Mouse (Mus musculus) forebrain, embryonic 15.5 days (tissue): ENCODE measurements around the gene Dapk3. TPM values are rescaled to one million over a fixed set of nuclear protein-coding genes. Genes with fewer than 3 reads are reported as not detected.
"Not testable (repeated sequence)": the region's sequence is repeated elsewhere in the genome, so short reads cannot be mapped to it uniquely, and the experiment has no call there.

ENCODE experiments used
- ATAC-seq: fragments of 200-750 bp; cut with Nextera tagmentation; replicated peaks from 2 replicates; pipeline ENCODE4 v1.8.0; 2017; ENCODE audit warnings: mild to moderate bottlenecking, moderate TSS enrichment, moderate library complexity
- H3K27ac ChIP-seq: fragments of 300-500 bp; sonication (generic); replicated peaks from 2 replicates; pipeline ENCODE4 v1.5.1; 2015; ENCODE audit warnings: mild to moderate bottlenecking, inconsistent platforms
- H3K27me3 ChIP-seq: fragments of 300-500 bp; sonication (generic); 2 replicates; pipeline ENCODE4 v1.6.1; 2015; ENCODE audit warnings: inconsistent platforms
- H3K36me3 ChIP-seq: fragments of 300-500 bp; sonication (generic); 2 replicates; pipeline ENCODE4 v1.6.1; 2015; ENCODE audit warnings: mild to moderate bottlenecking, inconsistent platforms
- H3K4me1 ChIP-seq: fragments of 300-500 bp; sonication (generic); 2 replicates; pipeline ENCODE4 v1.6.1; 2015; ENCODE audit warnings: inconsistent platforms
- H3K4me2 ChIP-seq: fragments of 300-500 bp; sonication (generic); replicated peaks from 2 replicates; pipeline ENCODE4 v1.6.1; 2015; ENCODE audit warnings: mild to moderate bottlenecking, inconsistent platforms
- H3K4me3 ChIP-seq: fragments of 300-500 bp; sonication (generic); 2 replicates; pipeline ENCODE4 v1.5.1; 2015; ENCODE audit warnings: mild to moderate bottlenecking, inconsistent platforms
- H3K9ac ChIP-seq: fragments of 300-500 bp; sonication (generic); replicated peaks from 2 replicates; pipeline ENCODE4 v1.6.1; 2015; ENCODE audit warnings: mild to moderate bottlenecking, inconsistent platforms
- H3K9me3 ChIP-seq: fragments of 300-500 bp; sonication (generic); 2 replicates; pipeline ENCODE4 v1.6.1; 2016; ENCODE audit warnings: inconsistent platforms
- WGBS: fragments of 180-500 bp; shearing (Covaris S2); methylation state at CpG from one replicate; pipeline ENCODE4 v1.1.7; 2015; ENCODE audit warnings: mixed read lengths; 5-methylcytosine and 5-hydroxymethylcytosine counted together
- polyA plus RNA-seq: library from polyadenylated mRNA; unstranded; fragments of >200 nt; fragmentation: Nextera tagmentation; extraction: Ambion mirVana; gene quantifications from 2 replicates; pipeline ENCODE4 v1.2.1, GENCODE M21; 2015

Gene Dapk3
- polyA plus RNA-seq, 1 experiment from 2014 or later, result 56.8 TPM

DNA sequence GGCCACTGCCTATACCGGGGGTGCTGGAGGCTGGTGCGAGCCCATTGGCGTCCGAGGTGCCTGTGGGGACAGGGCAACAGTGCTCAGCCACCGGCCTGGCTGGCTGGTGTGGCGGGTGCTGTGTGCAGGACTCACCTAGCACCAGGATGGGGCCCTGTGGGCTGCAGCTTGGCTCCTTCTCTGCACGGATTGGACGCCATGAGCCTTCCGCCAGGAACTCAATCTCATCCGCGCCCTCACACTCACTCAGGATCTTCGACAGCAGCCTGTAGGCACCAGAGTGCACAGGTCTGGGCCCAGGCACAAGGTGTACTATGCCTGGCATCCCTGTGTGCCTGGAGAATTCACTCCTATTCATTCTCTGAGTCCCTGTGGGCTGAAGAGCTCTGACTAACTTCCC is 28.5 kb upstream of the Dapk3 start:
- 93% methylated on average over 12 of the region's 12 CpGs for WGBS
- Histone ChIP-seq H3K27ac (no peak overlapping the region), H3K36me3 (peaks cover 67% of the 10 kb centered on the region), H3K9me3 (no peaks in the 10 kb centered on the region), H3K4me1 (no peaks in the 10 kb centered on the region), H3K4me2 (no peak overlapping the region), H3K27me3 (no peaks in the 10 kb centered on the region), H3K9ac (no peak overlapping the region), H3K4me3 (no peak overlapping the region)
- no peak for ATAC-seq

DNA sequence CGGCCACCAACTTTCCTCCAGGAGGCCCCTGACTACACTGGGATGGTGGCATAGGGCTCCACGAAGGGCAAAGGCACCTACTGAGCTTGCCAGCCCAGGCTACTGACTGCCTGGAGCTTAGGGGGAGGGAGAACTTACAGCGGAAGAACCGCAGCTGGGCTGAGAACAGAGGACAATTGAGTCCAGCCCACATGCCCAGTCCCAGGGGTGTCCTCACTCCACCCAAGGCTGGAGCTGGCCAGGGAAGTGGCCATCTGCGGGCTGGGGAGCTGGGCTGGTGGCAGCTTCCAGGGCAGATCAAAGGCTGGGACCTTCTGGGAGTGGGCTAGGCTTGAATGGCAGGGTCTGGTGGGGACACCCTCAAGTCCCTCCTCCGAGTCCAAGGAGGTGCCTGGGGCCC is 28.1 kb upstream of the Dapk3 start:
- no peak overlapping the region for H3K27ac ChIP-seq
- H3K36me3 ChIP-seq, result peaks cover 62% of the 10 kb centered on the region
- no peaks in the 10 kb centered on the region for H3K27me3 ChIP-seq
- H3K9me3 ChIP-seq, result no peaks in the 10 kb centered on the region
- 87% methylated on average over 6 of the region's 6 CpGs for WGBS
- H3K9ac ChIP-seq, result no peak overlapping the region
- H3K4me1 ChIP-seq, result no peaks in the 10 kb centered on the region
- no peak overlapping the region for H3K4me3 ChIP-seq
- H3K4me2 ChIP-seq, result no peak overlapping the region
- ATAC-seq, result no peak

DNA sequence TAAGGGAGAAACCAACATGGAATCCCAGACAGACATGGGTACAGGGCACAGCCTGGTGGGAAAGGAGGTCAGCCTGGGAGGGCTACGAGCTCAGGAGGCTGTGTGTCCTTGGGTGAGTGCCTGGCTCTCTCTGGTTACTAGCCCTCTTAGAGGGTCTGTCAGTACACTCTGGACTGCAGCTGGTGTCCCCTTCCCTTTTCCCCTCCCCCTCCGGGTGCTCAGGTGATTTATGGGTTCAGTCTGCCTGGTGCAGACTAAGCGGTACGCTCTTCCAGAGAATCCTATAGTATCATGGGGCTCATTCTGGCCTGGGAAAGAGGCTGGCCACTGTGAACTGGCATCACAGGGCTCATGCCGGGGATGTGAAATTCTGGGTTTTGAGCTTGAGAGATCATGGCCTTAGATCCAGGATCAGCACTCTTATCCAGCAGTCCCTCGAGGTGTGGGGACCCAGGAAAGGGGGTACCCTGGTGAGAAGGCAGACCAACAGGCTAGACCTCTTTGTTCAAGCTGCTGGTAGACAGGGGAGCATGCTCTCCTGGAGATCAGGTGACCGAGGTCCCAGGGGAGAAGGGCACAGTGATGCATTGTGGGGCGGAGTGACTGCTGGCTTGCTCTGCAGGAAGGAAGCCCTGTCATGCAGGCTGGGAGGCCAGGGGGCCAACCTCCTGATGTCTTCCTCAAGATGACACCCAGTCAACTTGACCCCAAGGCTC is 21.0 kb upstream of the Dapk3 start:
- Histone ChIP-seq H3K4me3 (no peak overlapping the region), H3K27me3 (no peaks in the 10 kb centered on the region), H3K9ac (no peak overlapping the region), H3K4me2 (no peak overlapping the region), H3K9me3 (no peaks in the 10 kb centered on the region), H3K36me3 (peaks cover 50% of the 10 kb centered on the region), H3K4me1 (peaks cover 15% of the 10 kb centered on the region), H3K27ac (no peak overlapping the region)
- ATAC-seq, result no peak
- 86% methylated on average over 8 of the region's 8 CpGs for WGBS

DNA sequence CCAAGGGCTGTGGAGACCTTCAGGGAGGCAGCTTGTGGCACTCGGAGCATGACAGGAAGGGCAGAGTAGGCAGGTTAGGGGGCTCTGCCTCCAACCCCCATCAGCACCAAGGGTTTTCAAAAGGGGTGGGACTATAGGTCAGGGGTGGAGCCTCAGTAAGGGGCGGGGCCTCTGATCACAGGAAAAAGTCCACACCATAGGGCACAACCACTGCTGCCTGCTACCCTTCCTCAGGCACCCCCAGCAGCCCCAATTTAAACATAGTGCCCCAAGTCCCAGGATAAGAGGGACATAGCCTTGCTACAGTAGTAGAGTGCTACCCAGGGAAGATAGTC is 20.5 kb upstream of the Dapk3 start:
- 81% methylated on average over 2 of the region's 2 CpGs for WGBS
- H3K27ac ChIP-seq, result no peak overlapping the region
- H3K27me3 ChIP-seq, result no peaks in the 10 kb centered on the region
- H3K36me3 ChIP-seq, result peaks cover 45% of the 10 kb centered on the region
- no peak overlapping the region for H3K4me3 ChIP-seq
- no peaks in the 10 kb centered on the region for H3K9me3 ChIP-seq
- no peak overlapping the region for H3K9ac ChIP-seq
- no peak overlapping the region for H3K4me2 ChIP-seq
- H3K4me1 ChIP-seq, result peaks cover 19% of the 10 kb centered on the region
- ATAC-seq, result no peak

DNA sequence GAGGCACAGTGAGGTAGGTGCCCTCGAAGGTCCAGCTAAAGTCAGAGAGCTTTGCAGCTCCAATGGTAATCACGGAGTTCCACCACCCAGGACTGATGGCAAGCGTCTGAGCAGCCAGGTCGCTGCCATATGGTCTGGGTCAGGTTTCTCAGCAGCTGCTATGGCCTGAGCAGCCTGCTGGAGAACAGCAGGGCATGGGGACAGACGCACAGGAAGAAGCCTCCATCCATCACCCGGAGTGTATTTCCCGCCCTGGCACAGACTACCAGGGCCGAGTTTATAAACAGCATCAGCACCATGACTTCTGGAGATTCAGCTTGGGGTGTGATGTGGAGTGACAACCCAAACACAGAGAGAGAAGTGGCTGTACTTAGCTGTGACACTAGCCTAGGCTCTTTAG is 17.7 kb upstream of the Dapk3 start:
- H3K4me1 ChIP-seq, result peaks cover 34% of the 10 kb centered on the region
- no peak overlapping the region for H3K9ac ChIP-seq
- no peak for ATAC-seq
- no peak overlapping the region for H3K27ac ChIP-seq
- H3K4me2 ChIP-seq, result no peak overlapping the region
- 90% methylated on average over 8 of the region's 8 CpGs for WGBS
- no peaks in the 10 kb centered on the region for H3K9me3 ChIP-seq
- peaks cover 30% of the 10 kb centered on the region for H3K36me3 ChIP-seq
- H3K4me3 ChIP-seq, result no peak overlapping the region
- no peaks in the 10 kb centered on the region for H3K27me3 ChIP-seq

DNA sequence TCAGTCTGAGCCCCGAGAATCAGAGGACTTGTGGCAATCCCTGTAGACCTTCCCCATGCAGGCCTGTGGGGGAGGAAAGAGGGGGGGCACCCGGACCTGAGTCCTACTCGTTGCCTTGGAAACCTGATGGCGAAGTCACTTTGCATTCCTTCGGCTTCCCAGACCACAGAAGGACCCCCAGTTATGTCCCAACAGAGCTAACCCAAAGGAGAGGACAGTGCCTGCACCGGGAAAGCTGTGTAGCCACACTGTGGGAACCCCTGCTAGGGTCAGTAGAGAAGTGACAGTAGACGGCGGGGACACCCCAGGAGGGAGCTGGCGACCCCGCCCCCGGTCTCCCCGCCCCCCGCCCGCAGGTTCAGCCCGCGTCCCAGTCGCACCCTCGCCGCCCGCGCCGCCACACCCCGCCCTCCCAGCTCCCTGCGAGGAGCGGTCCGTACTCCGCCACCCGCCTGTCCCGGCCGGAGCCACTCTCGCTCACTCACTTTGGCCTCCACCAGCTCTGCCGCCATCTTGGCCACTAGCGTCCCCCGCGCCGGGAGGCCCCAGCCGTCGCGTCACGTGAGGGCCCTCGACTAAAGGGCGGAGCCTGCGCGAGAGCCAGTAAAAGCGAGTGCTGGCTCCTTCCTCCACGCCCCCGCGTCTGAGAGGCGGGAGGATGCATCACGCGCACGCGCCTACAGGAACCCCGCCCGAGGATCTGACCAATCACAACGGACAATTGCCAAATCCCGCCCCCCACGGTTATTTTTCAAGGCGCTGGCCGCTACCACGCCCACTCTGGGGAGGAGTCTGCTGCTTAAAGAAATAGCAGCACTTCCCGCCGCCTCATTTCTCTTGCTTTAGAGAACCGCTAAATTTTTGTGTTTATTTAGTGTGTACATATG is 15.4 kb upstream of the Dapk3 start, which contains the start of gene Pias4:
TSS of gene Pias4 (minus strand) at position 724 of the 887 bp plus-strand sequence.
- Histone ChIP-seq H3K27me3 (no peaks in the 10 kb centered on the region), H3K9me3 (no peaks in the 10 kb centered on the region), H3K9ac (peak within 1 kb of the TSS; percentile 75), H3K36me3 (peaks cover 11% of the 10 kb centered on the region), H3K27ac (peak within 1 kb of the TSS; percentile 79), H3K4me1 (peaks cover 34% of the 10 kb centered on the region), H3K4me2 (peak within 1 kb of the TSS; percentile 88), H3K4me3 (peak within 1 kb of the TSS; percentile 81)
- peak; percentile 87 for ATAC-seq
- under 1% methylated on average over 56 of the region's 64 CpGs for WGBS

DNA sequence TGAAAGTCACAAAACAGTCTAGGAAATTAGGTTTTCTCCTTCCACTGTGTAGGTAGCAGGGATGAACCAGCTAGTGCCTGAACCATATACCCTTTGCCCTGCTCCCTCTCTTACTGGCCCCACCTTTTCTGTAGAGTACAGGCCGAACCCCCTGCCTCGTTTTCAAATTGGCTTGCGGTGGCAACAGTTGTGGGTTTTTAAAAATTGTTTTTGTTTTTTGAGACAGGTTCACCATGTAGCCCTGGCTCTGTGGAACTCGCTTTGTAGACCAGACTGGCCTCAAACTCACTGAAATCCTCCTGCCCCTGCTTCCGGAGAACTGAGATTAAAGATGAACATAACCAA is 14.7 kb upstream of the Dapk3 start:
- H3K9ac ChIP-seq, result peak overlapping the region; percentile 62; the same call in 1 of the 2 replicates
- H3K4me3 ChIP-seq, result peak overlapping the region; percentile 81
- H3K27me3 ChIP-seq, result no peaks in the 10 kb centered on the region
- peak overlapping the region; percentile 79 for H3K27ac ChIP-seq
- H3K4me2 ChIP-seq, result peak overlapping the region; percentile 88
- peaks cover 39% of the 10 kb centered on the region for H3K4me1 ChIP-seq
- no peaks in the 10 kb centered on the region for H3K9me3 ChIP-seq
- 7% methylated on average over 5 of the region's 5 CpGs for WGBS
- ATAC-seq, result peak; percentile 71
- peaks cover 7% of the 10 kb centered on the region for H3K36me3 ChIP-seq

DNA sequence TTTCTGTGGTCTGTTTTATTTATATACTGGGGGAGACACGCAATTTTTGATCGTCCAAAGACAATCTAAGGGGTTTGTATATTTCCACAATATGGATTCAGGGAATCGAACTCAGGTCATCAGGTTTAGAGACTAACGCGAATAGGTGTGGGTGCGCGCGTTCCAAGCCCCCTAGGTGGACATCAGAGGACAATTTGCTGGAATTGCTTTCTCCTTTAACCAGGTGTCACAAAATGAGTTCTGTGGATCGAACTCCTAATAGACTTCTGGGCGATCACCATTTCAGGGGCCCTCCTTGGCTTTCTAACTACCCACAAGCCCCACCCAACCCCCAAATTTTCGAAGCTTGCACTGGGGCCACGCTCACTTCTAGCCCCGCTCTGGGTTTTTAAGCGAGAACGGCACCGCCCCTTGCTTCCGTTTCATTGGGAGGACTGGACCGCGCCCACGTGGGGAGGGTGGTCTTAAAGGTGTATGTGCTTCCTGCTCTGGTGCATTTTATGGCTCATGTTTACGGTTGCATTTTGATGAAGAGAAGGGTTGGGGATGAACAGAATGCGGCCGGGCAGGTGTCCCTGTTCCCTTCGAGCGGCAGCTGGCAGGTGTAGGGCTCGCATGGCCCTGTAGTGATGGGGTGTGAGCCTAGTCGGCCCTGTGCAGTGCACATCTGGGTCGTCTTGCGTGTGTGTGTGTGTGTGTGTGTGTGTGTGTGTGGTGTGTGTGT is 14.1 kb upstream of the Dapk3 start:
- Histone ChIP-seq H3K4me1 (peaks cover 45% of the 10 kb centered on the region), H3K27ac (peak overlapping the region; percentile 79), H3K4me3 (peak overlapping the region; percentile 81), H3K9me3 (no peaks in the 10 kb centered on the region), H3K27me3 (no peaks in the 10 kb centered on the region), H3K36me3 (peaks cover 3% of the 10 kb centered on the region; the same call in 1 of the 2 replicates), H3K4me2 (peak overlapping the region; percentile 88), H3K9ac (peak overlapping the region; percentile 62)
- ATAC-seq, result peak; percentile 64
- 2% methylated on average over 29 of the region's 29 CpGs for WGBS

DNA sequence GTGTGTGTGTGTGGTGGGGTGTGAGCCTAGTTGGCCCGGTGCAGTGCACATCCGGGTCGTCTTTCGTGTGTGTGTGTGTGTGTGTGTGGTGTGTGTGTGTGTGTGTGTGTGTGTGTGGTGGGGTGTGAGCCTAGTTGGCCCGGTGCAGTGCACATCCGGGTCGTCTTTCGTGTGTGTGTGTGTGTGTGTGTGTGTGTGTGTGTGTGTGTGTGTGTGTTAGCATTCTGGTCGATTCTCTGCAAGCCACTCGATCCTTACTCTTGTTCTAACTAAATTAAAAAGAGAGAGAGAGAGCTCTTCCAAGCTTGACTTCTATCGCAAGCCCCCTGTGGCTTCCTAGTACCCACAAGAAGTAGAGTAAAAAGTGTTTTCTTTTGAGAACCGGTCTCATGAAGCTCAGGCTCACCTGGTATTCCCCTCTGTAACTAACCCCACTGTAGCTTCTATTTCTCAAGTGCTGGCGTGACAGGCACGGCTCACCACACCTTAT is 13.3 kb upstream of the Dapk3 start:
- 39% methylated on average over 12 of the region's 14 CpGs for WGBS
- not testable (repeated sequence) for H3K9me3 ChIP-seq, H3K4me3 ChIP-seq, H3K27me3 ChIP-seq, H3K36me3 ChIP-seq, ATAC-seq, H3K9ac ChIP-seq
- Histone ChIP-seq H3K4me1 (peaks cover 53% of the 10 kb centered on the region), H3K4me2 (peak overlapping the region; percentile 16; the same call in 1 of the 2 replicates), H3K27ac (peak overlapping the region; percentile 50)

DNA sequence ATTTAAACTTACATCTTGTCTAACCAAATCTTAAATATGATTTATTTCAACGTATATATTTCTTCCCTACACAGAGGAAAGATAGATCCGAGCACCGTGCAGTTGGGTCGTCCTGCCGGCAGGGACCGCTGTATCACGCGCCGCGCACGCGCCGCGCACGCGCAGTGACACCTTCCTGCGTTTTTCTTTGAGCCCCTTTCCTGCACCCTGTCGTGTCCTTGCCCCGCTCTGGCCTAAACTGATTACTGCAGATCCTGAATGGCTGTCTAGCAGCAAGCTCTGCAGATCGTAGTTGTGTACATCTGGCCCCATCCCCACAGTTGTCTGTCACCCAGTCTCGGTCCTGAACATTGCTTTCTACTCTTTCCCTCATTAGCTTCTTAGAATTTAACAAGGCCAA is 9.7 kb upstream of the Dapk3 start:
- 2% methylated on average over 21 of the region's 21 CpGs for WGBS
- Histone ChIP-seq H3K27me3 (no peaks in the 10 kb centered on the region), H3K4me3 (peak overlapping the region; percentile 20), H3K9me3 (no peaks in the 10 kb centered on the region), H3K36me3 (peaks cover 7% of the 10 kb centered on the region), H3K9ac (peak overlapping the region; percentile 46), H3K27ac (peak overlapping the region; percentile 92), H3K4me2 (peak overlapping the region; percentile 34), H3K4me1 (peaks cover 59% of the 10 kb centered on the region)
- ATAC-seq, result 0 out of 2 replicates have a peak, but pooled peaks have one; percentile 17

DNA sequence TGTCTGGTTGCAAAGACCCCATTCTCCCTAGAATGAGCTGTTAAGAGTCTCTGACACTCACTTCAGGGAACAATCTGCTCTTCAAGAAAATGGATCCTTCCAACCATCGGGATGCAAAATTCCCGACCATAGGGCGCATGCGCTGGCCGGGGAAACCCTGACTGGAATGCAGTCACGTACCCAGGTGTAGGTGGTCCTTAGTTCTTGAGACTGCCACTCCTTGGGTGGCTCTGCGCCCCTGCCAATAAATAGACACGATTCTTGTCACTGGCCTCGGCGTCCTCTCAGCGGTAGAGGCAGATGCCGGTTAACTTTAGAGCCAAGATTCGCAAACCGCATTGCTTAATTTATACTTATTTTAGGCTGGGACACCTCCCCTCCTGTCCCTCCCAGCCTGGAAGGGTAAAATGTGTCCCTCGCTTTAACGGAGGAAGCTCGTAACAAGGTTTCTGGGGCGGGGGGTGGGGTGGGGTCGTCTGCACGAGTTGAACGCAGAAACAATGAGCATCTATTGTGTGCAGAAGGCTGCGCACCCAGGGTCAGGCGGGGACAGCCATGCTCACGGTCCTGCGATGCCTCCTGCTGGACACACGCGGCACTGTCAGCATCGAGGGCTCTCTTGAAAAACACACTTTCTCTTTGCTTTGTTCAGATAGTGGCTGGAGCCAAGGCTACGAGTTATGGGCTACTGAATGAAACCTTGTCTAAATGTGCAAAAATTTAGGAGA is 8.0 kb upstream of the Dapk3 start:
- ATAC-seq, result peak; percentile 64
- Histone ChIP-seq H3K4me2 (peak overlapping the region; percentile 55), H3K27me3 (no peaks in the 10 kb centered on the region), H3K36me3 (peaks cover 23% of the 10 kb centered on the region), H3K27ac (peak overlapping the region; percentile 92), H3K9me3 (no peaks in the 10 kb centered on the region), H3K4me1 (peaks cover 54% of the 10 kb centered on the region), H3K9ac (peak overlapping the region; percentile 54), H3K4me3 (peak overlapping the region; percentile 36)
- WGBS, result 1% methylated on average over 29 of the region's 29 CpGs
